Mouse (Mus musculus) layer of hippocampus, adult 18-20 months (tissue): ENCODE data around the gene Fbxw11. TPM values are rescaled to one million over a fixed set of nuclear protein-coding genes. Genes with fewer than 3 reads are reported as not detected.

ENCODE experiments used
- DNase-seq, 2 experiments: peaks; one replicate each; pipeline ENCODE4 v3.0.0; 2022; ENCODE audit warnings: low spot score in 2 of 2
- total RNA-seq, 2 experiments: library from RNA; stranded (reverse); gene quantifications; 2 replicates each; pipeline ENCODE4 v1.2.3; 2021

The Fbxw11 gene
- total RNA-seq, 2 experiments from 2014 or later = 141 to 164 TPM

- no peak for DNase-seq
These were observed 104.0 kb downstream of the Fbxw11 start for GRCm38 (mm10) chr11:32746475-32746874.

GRCm38 (mm10) chr11:32748800-32749199 lies 106.3 kb downstream of the Fbxw11 start:
- DNase-seq = no peak

GRCm38 (mm10) chr11:32751863-32752594 lies 109.5 kb downstream of the Fbxw11 start:
- DNase-seq = peak in 1 of 2 experiments; percentile 56

- no peak for DNase-seq
These were observed 110.0 kb downstream of the Fbxw11 start for GRCm38 (mm10) chr11:32752595-32752885.

- DNase-seq = no peak
These were observed 110.8 kb downstream of the Fbxw11 start for GRCm38 (mm10) chr11:32753358-32753757.

GRCm38 (mm10) chr11:32762773-32763172 lies 120.2 kb downstream of the Fbxw11 start:
- no peak for DNase-seq

GRCm38 (mm10) chr11:32767496-32768230 lies 125.1 kb downstream of the Fbxw11 start:
- DNase-seq = no peak

- DNase-seq = no peak
These were observed 126.3 kb downstream of the Fbxw11 start for GRCm38 (mm10) chr11:32768642-32769343.

- DNase-seq = peak in 1 of 2 experiments; percentile 16
These were observed 138.4 kb downstream of the Fbxw11 start for GRCm38 (mm10) chr11:32780747-32781536.

GRCm38 (mm10) chr11:32781633-32782404 lies 139.3 kb downstream of the Fbxw11 start:
- DNase-seq = peak in 1 of 2 experiments; percentile 38

GRCm38 (mm10) chr11:32782724-32783123 lies 140.2 kb downstream of the Fbxw11 start:
- no peak for DNase-seq

- DNase-seq = no peak
These were observed 143.1 kb downstream of the Fbxw11 start for GRCm38 (mm10) chr11:32785591-32786147.

- no peak for DNase-seq
These were observed 143.7 kb downstream of the Fbxw11 start for GRCm38 (mm10) chr11:32786201-32786600.

GRCm38 (mm10) chr11:32794759-32795445 lies 152.4 kb downstream of the Fbxw11 start:
- peak in 1 of 2 experiments; percentile 55 for DNase-seq

Other genes starting within 250 kb of the Fbxw11 start
- gene Ubtd2, start 187.4 kb upstream of the Fbxw11 start, total RNA-seq = 10 to 100 TPM; 27.4 to 31.3 TPM
- 1 to 10 TPM; 2.6 to 2.9 TPM for gene Efcab9, start 110.6 kb upstream of the Fbxw11 start, total RNA-seq
- gene Stk10, start 109.4 kb upstream of the Fbxw11 start, total RNA-seq = 1 to 10 TPM; 7.6 to 8.0 TPM
- not detected for gene Smim23, start 181.9 kb downstream of the Fbxw11 start, total RNA-seq